Mouse (Mus musculus) brain, adult 2 months (tissue): Measurements from ENCODE around the gene Btbd3.
"Not testable (repeated sequence)": the region's sequence is repeated elsewhere in the genome, so short reads cannot be mapped to it uniquely, and the experiment has no call there.

Experiments used
- DNase-seq: peaks from one replicate; pipeline ENCODE4 v3.0.0; 2011; ENCODE audit warnings: low read depth, low spot score

Gene Btbd3

GRCm38 (mm10) chr2:138279641-138280040, 23.3 kb downstream of the Btbd3 start:
- peak; percentile 61 for DNase-seq

DNA sequence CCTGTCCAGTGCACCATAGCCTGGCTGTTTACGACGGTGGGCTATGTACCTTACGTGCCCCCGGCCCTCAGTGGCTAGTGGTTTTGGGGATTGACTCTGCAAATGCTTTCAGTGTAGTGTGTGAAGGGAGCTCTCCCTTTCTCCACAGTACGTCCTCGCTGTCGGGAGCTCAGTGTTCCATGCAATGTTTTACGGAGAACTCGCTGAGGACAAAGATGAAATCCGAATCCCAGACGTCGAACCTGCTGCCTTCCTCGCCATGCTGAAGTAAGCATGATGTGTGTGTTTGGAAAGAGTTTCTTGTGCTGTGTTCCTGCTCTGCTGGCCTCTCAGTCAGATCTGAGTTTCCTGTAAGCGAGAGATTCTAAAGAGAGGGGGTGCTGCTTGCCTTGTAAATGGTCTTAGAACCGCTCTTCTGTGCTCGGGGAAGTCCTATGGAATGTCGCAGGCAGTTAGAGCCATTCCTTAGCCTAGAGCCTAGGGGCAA, 23.9 kb downstream of the Btbd3 start:
- DNase-seq: peak; percentile 92

- DNase-seq: peak; percentile 98
These were observed 25.3 kb downstream of the Btbd3 start for GRCm38 (mm10) chr2:138281550-138282201.

DNA sequence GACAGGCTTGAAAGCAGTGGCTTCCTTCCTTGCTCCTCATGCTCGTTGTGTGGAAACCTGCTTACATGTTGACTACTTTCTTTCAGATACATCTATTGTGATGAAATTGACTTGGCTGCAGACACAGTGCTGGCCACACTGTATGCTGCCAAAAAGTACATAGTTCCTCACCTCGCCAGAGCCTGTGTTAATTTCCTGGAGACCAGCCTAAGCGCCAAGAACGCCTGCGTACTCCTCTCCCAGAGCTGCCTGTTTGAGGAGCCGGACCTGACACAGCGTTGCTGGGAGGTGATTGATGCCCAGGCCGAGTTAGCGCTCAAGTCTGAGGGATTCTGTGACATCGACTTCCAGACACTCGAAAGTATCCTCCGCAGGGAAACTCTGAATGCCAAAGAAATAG, 27.0 kb downstream of the Btbd3 start:
- peak; percentile 84 for DNase-seq

DNA sequence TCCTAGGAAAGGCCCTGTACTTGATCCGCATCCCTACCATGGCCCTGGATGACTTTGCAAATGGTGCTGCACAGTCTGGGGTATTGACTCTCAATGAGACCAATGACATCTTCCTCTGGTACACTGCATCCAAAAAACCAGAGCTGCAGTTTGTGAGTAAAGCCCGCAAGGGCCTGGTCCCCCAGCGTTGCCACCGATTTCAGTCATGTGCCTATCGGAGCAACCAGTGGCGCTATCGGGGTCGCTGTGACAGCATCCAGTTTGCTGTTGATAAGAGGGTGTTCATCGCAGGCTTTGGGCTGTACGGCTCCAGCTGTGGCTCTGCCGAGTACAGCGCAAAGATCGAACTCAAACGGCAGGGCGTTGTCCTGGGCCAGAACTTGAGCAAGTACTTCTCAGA, 27.5 kb downstream of the Btbd3 start:
- DNase-seq: no peak

DNA sequence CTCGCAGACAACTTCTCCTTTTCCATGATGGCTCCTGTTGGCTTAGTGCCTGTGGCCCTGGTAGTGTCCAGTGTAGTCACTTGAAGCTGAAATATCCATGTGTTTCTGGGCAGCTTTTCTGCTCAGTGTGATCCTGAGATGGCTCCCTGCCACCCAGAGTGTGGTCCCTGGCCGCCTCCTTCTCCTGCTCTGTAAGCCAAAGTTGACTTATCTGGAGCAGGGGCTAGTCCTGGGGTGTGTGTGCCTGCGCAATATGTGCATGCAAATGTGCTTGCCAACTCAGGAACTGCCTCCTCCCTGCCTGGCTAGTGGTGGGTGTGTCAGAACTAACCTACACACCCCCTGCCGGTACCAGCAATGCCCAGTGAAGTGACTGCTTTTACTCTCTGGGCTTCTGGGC, 29.4 kb downstream of the Btbd3 start:
- peak; percentile 89 for DNase-seq

DNA sequence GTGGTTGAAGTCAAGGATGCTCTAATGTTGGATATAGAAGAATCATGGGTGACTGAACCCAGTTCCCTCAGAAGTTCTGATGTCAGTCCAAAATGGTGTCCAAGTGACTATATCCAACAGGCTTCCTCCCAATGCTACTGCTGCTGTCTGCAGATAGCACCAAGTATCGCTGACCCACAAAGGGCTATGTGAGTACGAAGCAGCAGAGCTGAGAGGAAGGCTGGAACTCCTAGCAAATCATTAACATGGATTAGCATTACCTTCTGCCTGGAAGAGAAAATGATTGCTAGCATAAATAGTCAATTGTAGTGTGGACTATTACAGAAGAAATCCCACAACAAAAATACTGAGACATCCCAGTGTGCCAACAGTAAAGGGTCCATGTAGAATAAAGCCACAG, 33.8 kb downstream of the Btbd3 start:
- no peak for DNase-seq

- DNase-seq: no peak
These were observed 37.9 kb downstream of the Btbd3 start for GRCm38 (mm10) chr2:138294286-138294685.

DNA sequence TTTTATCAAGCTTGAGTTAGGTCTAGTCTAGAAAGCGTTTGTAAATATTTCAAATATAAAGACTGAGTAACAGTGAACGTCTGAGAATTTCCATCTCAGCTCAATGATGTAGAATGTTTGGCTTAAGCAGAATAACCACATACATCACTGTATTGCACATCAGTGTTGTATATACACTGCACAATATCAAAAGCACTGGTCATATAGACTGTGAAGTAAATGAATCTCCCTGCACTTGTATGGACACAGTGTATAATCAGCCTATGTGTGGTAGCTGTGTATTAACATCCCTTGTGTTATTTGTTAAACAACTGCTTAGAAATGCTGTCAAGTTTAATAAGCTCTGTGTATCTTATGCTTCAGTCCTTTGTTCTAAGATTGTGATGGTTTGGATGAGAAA, 49.9 kb downstream of the Btbd3 start:
- no peak for DNase-seq

DNA sequence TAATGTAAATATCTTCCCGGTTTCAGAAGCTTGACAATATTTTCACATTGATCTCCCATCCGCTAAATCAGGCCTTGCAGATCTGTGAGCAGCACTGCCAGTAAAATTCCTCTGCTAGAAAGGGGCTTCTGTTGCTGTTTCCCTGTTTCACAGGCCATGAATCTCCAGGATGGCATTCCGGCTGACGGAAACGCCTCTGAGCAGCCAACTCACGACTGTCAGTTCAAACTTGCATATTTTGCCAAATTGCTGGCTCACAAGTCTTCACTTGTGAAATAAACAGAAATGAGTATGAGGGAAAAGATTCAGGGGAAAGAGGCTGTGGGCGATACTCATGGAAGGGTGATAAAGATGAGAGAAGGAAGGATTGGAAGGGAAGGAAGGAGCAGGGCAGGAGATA, 59.3 kb downstream of the Btbd3 start:
- DNase-seq: peak; percentile 64

DNA sequence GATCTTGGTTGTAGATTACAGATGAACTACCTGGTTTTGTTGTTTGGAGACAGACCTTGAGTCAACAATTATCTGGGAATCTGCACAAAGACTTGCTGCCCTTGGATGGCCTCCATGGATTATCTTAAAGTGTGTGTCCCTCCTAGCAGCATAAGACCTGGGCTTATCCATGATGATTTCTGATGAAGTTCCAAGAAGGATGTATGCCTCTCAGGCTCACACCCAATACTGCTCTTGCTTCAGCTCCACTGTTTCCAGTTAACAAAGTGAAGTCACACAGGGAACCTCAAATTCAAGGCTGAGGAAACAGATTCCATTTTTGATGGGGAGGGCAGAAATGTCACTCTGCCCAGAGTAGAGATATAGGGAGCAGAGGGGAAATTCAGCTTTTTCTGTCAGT, 64.0 kb downstream of the Btbd3 start:
- no peak for DNase-seq

DNA sequence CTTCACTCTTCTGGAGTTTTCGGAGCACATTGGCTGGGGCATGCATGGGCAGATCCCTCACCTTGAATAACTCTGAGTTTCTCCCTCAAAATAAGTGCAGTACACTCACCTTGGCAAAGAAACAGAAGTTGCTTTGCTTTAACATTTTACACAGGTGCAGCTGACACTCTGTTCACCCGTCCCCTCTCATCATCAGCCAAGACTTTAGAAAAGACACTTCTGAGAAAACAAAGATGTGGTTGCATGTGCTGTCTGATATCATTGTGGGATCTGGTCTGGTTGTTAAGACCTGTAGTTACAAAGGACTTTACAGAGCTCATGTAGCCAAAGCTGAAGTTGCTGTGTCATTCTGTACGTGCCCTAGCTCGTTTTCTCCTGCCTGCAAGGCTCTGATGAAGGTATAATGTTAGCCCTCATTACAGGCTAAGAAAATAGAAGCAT, 64.7 kb downstream of the Btbd3 start:
- DNase-seq: no peak

- DNase-seq: peak; percentile 73
These were observed 66.1 kb downstream of the Btbd3 start for GRCm38 (mm10) chr2:138322270-138323114.

DNA sequence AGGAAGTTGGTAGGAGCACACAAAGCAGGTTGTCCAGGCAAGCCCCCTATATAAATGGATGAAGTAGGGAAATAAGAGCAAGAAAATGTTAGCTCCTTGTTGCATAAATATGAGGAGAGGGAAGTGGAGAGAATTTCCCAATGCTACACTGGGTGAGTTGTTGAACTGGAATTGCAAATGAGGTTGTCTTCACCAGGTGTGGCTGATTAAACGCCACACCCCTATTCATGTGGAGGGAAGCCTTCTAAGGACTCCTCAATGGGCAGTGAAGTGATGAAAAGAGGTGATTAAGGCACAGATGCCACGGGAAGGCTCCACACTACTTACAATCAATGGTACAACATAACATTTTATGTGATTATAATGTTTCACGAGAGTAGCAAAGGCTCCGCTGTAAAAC, 70.0 kb downstream of the Btbd3 start:
- no peak for DNase-seq

DNA sequence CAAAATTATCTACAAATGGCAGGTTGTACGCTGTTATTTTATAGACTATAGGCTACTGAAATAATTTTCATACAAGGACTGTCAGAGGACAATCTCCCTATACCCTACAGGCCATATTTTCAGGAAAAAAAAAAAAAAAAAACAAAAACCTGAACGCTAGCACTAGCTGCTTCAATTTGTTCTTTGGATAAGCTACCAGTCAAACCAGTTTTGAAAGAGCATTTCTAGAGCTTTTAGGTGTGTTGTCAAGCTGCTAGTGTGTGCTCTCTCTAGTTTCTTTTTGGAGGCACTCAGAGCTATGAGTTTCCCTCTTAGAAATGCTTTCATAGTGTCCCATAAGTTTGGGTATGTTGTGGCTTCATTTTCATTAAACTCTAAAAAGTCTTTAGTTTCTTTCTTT, 77.8 kb downstream of the Btbd3 start:
- not testable (repeated sequence) for DNase-seq

DNA sequence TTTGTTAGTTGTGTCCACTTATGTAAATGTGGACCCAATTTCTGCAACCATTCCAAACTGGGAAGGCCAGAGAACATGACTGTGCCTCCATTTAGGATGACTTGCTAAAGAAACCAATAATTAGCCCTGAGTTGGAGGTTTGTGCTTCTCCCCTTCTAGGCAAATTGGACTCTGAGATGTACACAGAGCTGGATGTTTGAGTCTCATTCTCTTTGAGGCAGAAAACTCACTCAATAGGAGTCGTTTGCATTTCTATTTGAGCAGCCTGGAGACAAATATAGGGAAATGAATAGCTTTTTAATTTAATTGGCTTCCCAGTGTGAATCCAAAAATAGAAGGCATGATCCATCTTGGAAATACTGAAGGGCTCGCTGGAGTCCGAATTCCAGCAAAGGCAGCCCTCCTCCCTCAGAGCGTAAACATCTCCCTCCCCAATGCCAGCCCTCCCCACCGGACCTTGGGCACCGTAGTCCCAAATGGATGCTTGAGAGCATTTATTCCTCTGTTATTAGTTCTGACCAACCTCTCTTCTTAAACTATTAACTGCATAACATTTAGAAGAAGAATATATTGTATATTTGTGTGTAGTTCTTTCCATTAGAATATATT, 81.6 kb downstream of the Btbd3 start:
- DNase-seq: peak; percentile 50

- no peak for DNase-seq
These were observed 82.2 kb downstream of the Btbd3 start for GRCm38 (mm10) chr2:138338524-138338923.

DNA sequence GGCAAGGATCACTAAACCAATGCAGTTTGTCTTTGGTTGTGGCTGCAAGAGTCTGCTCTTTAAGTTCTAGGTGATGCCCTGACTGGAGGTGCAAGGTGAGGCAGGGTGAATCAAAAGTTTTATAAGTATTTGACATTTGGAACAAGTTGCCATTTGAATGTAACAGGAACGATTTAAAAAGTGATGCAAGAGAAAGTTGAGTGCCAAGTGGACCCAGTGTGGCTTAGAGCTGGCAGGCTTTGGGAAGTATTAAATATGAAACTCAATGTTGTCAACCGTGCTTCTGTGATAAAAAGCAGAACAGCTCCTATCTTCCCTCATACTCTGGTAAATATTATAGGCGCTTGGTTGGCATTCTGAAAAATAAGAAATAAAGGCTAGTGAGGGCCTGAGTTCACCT, 99.0 kb downstream of the Btbd3 start:
- no peak for DNase-seq

DNA sequence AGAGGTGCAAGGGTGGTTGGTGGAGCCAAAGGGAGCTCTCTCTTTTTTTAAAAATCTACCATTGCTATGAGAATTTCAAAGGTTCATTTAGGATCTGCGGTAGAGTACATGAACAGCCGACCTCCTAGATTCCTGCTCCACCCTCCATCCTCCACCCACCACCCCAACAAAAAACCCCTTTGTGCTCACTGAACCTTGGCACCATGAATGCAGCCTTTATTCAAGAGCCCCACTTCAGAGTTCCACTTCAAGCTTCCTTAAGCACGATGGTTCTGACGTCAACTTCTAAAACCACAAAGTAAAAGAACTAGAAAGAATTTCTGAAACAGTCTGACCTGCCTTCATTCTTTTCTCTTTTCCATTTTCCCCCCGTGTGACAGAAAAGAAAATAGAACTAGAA, 106.1 kb downstream of the Btbd3 start:
- DNase-seq: peak; percentile 24

GRCm38 (mm10) chr2:138365391-138365790, 109.0 kb downstream of the Btbd3 start:
- DNase-seq: no peak

DNA sequence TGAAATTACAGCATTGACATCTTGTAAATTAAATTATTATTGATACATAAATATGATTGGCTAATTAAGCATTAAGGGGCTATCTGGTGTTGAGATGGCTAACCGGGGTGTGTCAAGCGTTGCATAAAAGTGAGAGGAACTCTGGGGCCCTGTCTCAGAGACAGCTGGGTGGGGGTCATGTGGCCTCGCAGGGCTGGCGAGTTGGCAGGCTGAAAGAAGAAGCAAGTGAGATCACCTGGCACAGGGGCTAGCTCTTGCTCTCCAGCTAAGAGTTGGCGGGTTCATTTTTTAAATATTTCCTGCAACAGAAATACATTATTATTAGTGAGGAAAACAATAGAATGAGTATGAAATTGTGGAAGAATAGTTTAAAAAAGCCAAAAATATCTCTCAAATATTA, 118.2 kb downstream of the Btbd3 start:
- DNase-seq: peak; percentile 87

DNA sequence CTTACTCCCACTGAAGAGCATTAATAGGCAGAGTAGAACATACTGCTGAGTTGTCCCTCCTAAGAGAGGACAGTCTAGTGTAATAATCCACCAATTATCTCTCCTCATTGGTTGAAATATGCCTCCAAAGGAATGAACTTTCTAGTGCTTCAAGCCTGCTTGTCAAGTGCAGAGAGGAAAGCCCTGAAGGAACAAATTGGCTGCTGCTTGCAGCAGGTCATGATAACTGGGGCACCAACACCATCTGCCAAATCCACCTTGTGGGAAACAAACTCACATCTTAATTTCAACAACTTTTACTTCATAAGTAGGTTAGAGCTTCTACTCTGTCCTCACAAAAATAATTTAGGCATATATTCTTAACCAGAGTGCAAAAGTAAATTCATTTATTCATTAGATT, 122.5 kb downstream of the Btbd3 start:
- peak; percentile 71 for DNase-seq

DNA sequence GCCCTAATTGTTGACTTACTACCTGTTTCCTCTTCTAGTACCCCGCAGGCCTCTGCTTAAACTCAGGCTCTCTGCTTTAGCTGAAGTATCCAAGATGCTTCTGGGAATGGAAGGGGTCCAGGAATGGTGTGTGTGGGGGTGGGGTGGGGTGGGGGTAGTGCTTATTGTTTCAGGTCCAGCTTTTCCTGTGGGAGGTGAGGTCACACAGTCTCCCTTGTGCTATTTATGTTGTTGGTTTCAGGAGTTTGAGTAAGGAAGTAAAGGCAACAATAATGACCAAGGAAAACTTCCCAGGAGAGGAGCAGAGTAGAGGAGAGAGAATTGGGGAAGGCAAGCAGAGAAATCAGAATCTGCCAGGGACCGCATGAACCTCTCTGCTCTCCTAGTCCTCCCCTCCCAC, 128.4 kb downstream of the Btbd3 start:
- no peak for DNase-seq
